Mouse (Mus musculus) neural tube, embryonic 15.5 days (tissue): ENCODE results near the gene Lrrn4cl. TPM values are rescaled to one million over a fixed set of nuclear protein-coding genes. Genes with fewer than 3 reads are reported as not detected.
A peak's percentile ranks its signal among the peaks of the same experiment; 100 is the strongest.
"Not testable (repeated sequence)": the region's sequence is repeated elsewhere in the genome, so short reads cannot be mapped to it uniquely, and the experiment has no call there.

Source experiments
- ATAC-seq: fragments of 200-750 bp; cut with Nextera tagmentation; 2 replicates; pipeline ENCODE4 v1.8.0; 2017; ENCODE audit warnings: mild to moderate bottlenecking, moderate TSS enrichment, moderate library complexity; ENCODE audit not compliant: low FRiP score
- H3K27ac ChIP-seq: fragments of 300-500 bp; sonication (generic); replicated peaks from 2 replicates; pipeline ENCODE4 v1.5.1; 2015; ENCODE audit warnings: mild to moderate bottlenecking, inconsistent platforms
- H3K27me3 ChIP-seq: fragments of 300-500 bp; sonication (generic); replicated peaks from 2 replicates; pipeline ENCODE4 v1.6.1; 2015; ENCODE audit warnings: inconsistent platforms
- H3K36me3 ChIP-seq: fragments of 300-500 bp; sonication (generic); 2 replicates; pipeline ENCODE4 v1.6.1; 2015; ENCODE audit warnings: inconsistent platforms
- H3K4me1 ChIP-seq: fragments of 300-500 bp; sonication (generic); 2 replicates; pipeline ENCODE4 v1.6.1; 2015; ENCODE audit warnings: inconsistent platforms
- H3K4me2 ChIP-seq: fragments of 300-500 bp; sonication (generic); 2 replicates; pipeline ENCODE4 v1.6.1; 2015; ENCODE audit warnings: inconsistent platforms, mild to moderate bottlenecking, moderate library complexity
- H3K4me3 ChIP-seq: fragments of 300-500 bp; sonication (generic); replicated peaks from 2 replicates; pipeline ENCODE4 v1.5.1; 2015; ENCODE audit warnings: mild to moderate bottlenecking, inconsistent platforms
- H3K9ac ChIP-seq: fragments of 300-500 bp; sonication (generic); replicated peaks from 2 replicates; pipeline ENCODE4 v1.6.1; 2015; ENCODE audit warnings: mild to moderate bottlenecking, inconsistent platforms
- H3K9me3 ChIP-seq: fragments of 300-500 bp; sonication (generic); replicated peaks from 2 replicates; pipeline ENCODE4 v1.6.1; 2016; ENCODE audit warnings: inconsistent platforms
- WGBS: fragments of 180-500 bp; shearing (Covaris S2); methylation state at CpG from one replicate; pipeline ENCODE4 v1.1.7; 2015; ENCODE audit warnings: mixed read lengths; 5-methylcytosine and 5-hydroxymethylcytosine counted together
- polyA plus RNA-seq: library from polyadenylated mRNA; unstranded; fragments of >200 nt; fragmentation: Nextera tagmentation; extraction: Ambion mirVana; gene quantifications from 2 replicates; pipeline ENCODE4 v1.2.1, GENCODE M21; 2015

Lrrn4cl gene
- polyA plus RNA-seq, 1 experiment from 2014 or later: 1.1 TPM

DNA sequence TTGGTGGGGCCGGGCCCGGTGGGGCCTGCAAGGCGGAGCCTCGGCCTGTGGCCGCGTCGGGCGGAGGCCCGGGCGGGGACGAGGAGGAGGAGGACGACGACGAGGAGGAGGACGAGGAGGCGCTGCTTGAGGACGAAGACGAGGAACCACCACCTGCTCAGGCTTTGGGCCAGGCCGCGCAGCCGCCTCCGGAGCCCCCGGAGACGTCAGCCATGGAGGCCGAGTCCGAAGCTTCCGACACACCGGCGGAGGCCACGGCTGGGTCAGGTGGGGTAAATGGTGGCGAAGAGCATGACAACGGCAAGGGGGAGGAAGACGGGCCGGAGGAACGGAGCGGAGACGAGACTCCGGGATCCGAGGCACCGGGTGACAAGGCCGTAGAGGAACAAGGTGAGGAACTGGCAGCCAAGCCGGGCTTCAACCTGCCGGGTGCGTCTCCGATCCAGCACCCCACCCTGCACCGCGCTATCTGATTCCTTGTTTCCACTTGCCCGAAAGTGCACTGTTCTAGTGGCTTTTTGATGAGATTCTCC, 30.1 kb upstream of the Lrrn4cl start:
- under 1% methylated on average over 46 of the region's 48 CpGs for WGBS
- Histone ChIP-seq H3K27me3 (no peaks in the 10 kb centered on the region), H3K9ac (peak overlapping the region; percentile 90)

DNA sequence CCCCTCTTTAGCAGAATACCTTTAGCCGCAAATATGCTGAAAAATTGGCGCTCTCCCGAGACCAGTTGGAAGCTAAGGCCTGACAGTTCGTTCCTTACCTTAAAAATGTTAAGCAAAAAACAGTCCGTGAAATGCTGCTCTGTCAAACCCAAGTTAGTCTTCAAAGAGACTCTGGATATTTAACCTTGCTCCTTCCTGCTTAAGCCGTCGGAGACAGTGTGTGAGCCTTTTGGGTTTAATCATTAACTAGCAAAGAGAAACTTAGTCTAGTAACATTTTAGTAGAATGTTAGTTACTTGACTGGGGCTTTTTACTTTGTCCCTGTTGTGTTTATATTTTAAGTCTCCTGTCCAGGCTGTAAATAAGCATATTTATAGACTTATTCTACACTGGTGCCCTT, 29.4 kb upstream of the Lrrn4cl start:
- peaks cover 34% of the 10 kb centered on the region for H3K36me3 ChIP-seq
- H3K4me2 ChIP-seq: peak overlapping the region; percentile 95
- H3K9me3 ChIP-seq: no peaks in the 10 kb centered on the region
- H3K4me1 ChIP-seq: peaks cover 49% of the 10 kb centered on the region
- H3K9ac ChIP-seq: peak overlapping the region; percentile 90
- peak overlapping the region; percentile 83 for H3K4me3 ChIP-seq
- ATAC-seq: no peak
- WGBS: 1% methylated on average over 7 of the region's 7 CpGs
- no peaks in the 10 kb centered on the region for H3K27me3 ChIP-seq
- peak overlapping the region; percentile 100; the same call in 1 of the 2 replicates for H3K27ac ChIP-seq

More for the DNA sequence above, 30.1 kb upstream of the Lrrn4cl start:
- peak; percentile 8 for ATAC-seq
- Histone ChIP-seq H3K36me3 (peaks cover 29% of the 10 kb centered on the region), H3K4me3 (peak overlapping the region; percentile 83), H3K9me3 (no peaks in the 10 kb centered on the region), H3K27ac (peak overlapping the region; percentile 100), H3K4me1 (peaks cover 56% of the 10 kb centered on the region), H3K4me2 (peak overlapping the region; percentile 95)

DNA sequence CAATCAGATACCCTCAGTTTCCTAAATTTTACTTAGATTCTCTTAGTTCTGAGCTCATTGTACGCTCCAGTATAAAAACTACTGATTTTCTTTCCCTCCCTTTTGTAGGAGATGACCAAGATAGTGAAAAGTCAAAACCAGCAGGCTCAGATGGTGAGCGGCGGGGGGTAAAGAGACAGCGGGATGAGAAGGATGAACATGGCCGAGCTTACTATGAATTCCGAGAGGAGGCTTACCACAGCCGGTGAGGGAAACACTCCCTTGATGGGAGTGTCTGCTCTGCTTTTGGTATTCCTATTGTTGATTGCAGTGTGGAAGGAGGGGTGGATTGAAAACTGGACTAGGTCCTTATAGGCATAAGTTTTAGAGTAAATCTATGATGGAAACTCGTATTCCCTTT, 27.9 kb upstream of the Lrrn4cl start:
- 59% methylated on average over 8 of the region's 8 CpGs for WGBS
- no peak for ATAC-seq
- H3K36me3 ChIP-seq: peaks cover 49% of the 10 kb centered on the region

DNA sequence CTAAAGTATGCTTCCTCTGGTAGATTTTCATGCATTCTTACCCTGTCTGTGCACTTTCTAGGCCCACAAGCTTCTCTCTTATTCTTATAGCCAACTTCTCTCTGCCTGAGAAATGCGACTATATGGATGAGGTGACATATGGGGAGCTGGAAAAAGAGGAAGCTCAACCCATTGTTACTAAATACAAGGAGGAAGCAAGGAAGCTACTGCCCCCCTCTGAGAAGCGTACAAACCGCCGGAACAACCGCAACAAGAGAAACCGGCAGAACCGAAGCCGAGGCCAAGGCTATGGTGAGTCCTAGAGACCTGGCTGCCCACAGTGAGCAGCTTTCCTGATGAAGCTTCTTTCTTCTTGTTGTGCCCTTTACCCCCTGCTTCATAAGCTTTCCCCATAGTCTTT, 20.9 kb upstream of the Lrrn4cl start, which contains the start of gene AC129217.1:
AC129217.1 (plus strand) TSS at position 114 of the 400 bp plus-strand sequence.
- H3K9me3 ChIP-seq: no peaks in the 10 kb centered on the region
- no peak for ATAC-seq
- WGBS: 92% methylated on average over 8 of the region's 8 CpGs
- no peak within 1 kb of the TSS for H3K27ac ChIP-seq
- H3K27me3 ChIP-seq: no peaks in the 10 kb centered on the region
- H3K36me3 ChIP-seq: peaks cover 95% of the 10 kb centered on the region
- H3K4me3 ChIP-seq: no peak within 1 kb of the TSS
- H3K9ac ChIP-seq: no peak within 1 kb of the TSS
- H3K4me1 ChIP-seq: no peaks in the 10 kb centered on the region
- H3K4me2 ChIP-seq: no peak within 1 kb of the TSS

More for the DNA sequence above, 27.9 kb upstream of the Lrrn4cl start:
- H3K9ac ChIP-seq: 0 out of 2 replicates have a peak overlapping the region, but pooled peaks have one; percentile 10
- no peaks in the 10 kb centered on the region for H3K27me3 ChIP-seq
- H3K4me3 ChIP-seq: peak overlapping the region; percentile 83; the same call in 1 of the 2 replicates
- no peaks in the 10 kb centered on the region for H3K9me3 ChIP-seq
- H3K27ac ChIP-seq: no peak overlapping the region
- H3K4me1 ChIP-seq: peaks cover 34% of the 10 kb centered on the region
- peak overlapping the region; percentile 95 for H3K4me2 ChIP-seq

DNA sequence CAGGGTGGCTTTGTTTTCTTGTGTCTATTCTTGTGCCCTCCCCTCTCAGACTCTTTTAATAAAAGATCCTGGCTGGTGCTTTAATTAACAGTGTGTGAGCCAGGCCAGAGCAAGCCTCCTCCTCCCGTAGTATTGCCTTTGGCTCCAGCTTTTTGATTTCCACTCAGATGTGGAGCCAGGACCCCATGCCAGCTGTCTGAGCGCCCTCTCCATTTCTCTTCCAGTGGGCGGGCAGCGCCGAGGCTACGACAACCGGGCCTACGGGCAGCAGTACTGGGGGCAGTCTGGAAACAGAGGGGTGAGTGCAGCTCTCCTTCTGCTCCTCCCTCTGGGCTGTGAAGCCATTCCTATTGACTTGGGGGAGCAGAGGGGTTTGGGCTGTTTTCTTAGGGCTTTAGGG, 19.9 kb upstream of the Lrrn4cl start:
- ATAC-seq: no peak
- no peak overlapping the region for H3K27ac ChIP-seq

DNA sequence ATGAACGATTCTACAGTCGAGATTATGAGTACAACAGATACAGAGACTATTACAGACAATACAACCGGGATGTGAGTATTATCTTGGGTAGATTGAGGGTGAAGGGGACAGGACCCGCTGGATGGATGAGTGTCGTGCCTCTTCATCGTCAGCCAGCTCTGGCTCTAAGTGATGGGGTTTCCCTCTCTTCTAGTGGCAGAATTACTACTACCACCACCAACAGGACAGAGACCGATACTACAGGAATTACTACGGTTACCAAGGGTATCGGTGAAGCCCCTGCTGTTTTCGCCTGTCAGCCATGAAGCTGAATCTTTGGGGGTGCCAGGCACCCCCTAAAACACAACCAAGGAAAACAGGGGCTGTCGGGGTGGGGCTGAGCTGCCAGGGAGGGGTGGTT, 19.3 kb upstream of the Lrrn4cl start:
- Histone ChIP-seq H3K27me3 (no peaks in the 10 kb centered on the region), H3K36me3 (peaks cover 96% of the 10 kb centered on the region), H3K4me1 (peaks cover 2% of the 10 kb centered on the region), H3K9me3 (no peaks in the 10 kb centered on the region), H3K4me2 (no peak overlapping the region), H3K9ac (no peak overlapping the region), H3K4me3 (no peak overlapping the region), H3K27ac (no peak overlapping the region)
- ATAC-seq: no peak
- WGBS: 82% methylated on average over 11 of the region's 11 CpGs

More for the DNA sequence above, 19.9 kb upstream of the Lrrn4cl start:
- no peak overlapping the region for H3K4me2 ChIP-seq
- 90% methylated on average over 8 of the region's 8 CpGs for WGBS
- no peak overlapping the region for H3K9ac ChIP-seq
- peaks cover 97% of the 10 kb centered on the region for H3K36me3 ChIP-seq
- H3K4me1 ChIP-seq: no peaks in the 10 kb centered on the region; the same call in 1 of the 2 replicates
- H3K27me3 ChIP-seq: no peaks in the 10 kb centered on the region
- H3K4me3 ChIP-seq: no peak overlapping the region
- H3K9me3 ChIP-seq: no peaks in the 10 kb centered on the region

DNA sequence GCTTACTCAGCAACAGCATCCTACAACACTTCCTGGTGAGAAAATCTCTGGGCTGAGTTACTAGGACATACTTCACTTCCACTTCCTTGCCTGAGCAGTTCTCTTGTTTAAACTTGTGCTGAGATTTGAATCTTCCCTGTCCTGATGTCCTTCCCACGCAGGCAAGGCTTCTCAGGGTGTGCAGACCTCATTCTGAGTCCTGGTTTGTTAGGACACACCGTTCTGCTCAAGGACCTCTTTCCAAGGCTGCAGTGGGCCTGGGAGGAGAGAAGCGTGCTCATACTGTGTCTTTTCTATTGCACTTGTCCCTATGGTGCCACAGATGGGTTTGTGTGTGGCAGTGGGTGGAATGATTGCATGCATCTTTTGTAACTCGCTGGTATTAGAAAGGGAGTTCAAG, 17.6 kb upstream of the Lrrn4cl start:
- Histone ChIP-seq H3K27ac (no peak overlapping the region), H3K9me3 (no peaks in the 10 kb centered on the region), H3K9ac (no peak overlapping the region), H3K36me3 (peaks cover 79% of the 10 kb centered on the region), H3K4me1 (peaks cover 11% of the 10 kb centered on the region), H3K27me3 (no peaks in the 10 kb centered on the region), H3K4me2 (no peak overlapping the region), H3K4me3 (no peak overlapping the region)
- ATAC-seq: no peak
- 90% methylated on average over 4 of the region's 4 CpGs for WGBS

DNA sequence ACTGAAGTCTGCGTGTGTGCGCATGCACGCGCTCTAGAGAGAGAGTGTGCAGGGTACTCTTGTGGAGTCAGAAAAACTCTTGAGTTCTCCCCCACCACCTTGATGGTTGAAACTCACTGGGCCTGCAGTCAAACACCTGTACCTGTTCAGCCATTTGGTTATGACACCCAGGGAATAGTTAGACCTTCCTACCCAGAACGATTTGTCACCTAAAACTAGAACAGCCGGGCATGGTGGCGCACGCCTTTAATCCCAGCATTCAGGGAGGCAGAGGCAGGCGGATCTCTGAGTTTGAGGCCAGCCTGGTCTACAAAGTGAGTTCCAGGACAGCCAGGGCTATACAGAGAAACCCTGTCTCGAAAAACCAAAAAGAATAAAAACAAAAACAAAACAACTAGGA, 14.2 kb upstream of the Lrrn4cl start:
- not testable (repeated sequence) for H3K9me3 ChIP-seq, H3K9ac ChIP-seq, H3K27me3 ChIP-seq, ATAC-seq, H3K4me3 ChIP-seq
- Histone ChIP-seq H3K36me3 (peaks cover 46% of the 10 kb centered on the region), H3K27ac (peak overlapping the region; percentile 98; the same call in 1 of the 2 replicates), H3K4me2 (peak overlapping the region; percentile 83; the same call in 1 of the 2 replicates), H3K4me1 (peaks cover 34% of the 10 kb centered on the region)
- WGBS: 98% methylated on average over 10 of the region's 10 CpGs

DNA sequence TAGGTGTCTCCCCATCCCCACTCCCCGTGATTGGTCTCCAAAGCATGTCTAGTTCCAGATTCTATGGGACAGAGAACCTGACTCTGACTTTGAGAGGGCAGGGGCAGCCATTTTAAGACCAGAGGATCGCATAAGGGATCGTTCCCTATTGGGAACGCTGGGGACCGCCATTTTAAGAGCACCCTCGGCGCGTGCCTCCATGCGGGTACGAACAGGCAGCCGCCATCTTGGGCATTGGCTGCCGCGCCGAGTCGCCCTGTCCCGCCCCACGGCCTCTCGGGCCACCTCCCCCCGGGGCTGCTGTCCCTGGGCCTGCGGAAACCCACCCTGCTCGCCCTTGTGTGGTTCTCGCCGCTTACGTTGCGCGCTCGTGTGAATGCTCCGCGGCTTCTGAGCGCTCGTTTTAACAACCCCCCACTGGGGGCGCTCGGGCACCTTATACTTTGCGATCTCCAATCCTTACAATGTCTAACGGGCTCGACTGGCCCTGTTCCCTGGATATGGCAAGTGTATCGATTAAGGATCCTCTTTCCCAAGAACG, 13.2 kb upstream of the Lrrn4cl start, which contains the start of gene Bscl2:
Bscl2 (plus strand) TSS at position 217 of the 541 bp plus-strand sequence.
- under 1% methylated on average over 38 of the region's 38 CpGs for WGBS
- H3K4me3 ChIP-seq: peak within 1 kb of the TSS; percentile 54

DNA sequence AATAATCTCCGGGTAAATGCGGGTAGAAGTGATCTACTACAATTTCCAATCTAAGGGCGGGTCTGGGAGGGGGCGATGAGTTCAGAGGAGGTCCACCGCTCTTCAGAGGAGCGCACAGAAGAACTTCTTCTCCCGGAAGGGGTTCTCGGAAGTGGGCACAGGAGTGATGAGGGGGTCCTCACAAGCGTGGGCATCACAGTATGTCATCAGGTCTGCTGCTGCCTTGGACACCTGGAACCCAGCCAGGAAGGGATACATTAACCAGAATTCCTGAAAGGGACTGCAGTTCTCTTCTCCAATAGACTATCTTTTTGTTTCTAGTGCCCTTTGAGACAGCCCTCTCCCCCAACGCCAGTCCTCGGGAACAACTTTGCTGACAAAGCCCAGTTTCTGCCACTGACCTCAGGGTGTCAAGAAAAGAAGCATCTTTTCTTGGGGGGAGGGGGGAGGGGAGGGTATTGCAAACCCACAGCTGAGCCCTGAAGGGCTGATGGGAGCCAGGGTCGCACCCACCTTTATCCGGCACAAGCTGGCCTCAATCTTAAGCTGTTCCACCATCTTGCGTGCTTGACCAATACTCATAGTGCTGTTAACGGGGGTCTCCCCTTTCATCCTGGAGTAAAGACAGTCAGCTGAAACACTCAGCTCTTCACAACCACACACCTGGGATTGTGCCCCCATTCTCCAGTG, 12.4 kb upstream of the Lrrn4cl start:
- H3K4me3 ChIP-seq: peak overlapping the region; percentile 54
- H3K9me3 ChIP-seq: no peaks in the 10 kb centered on the region
- H3K4me2 ChIP-seq: peak overlapping the region; percentile 83
- H3K27me3 ChIP-seq: no peaks in the 10 kb centered on the region
- peak; percentile 20; the same call in 1 of the 2 replicates for ATAC-seq
- peaks cover 39% of the 10 kb centered on the region for H3K36me3 ChIP-seq
- peak overlapping the region; percentile 75 for H3K9ac ChIP-seq
- 9% methylated on average over 15 of the region's 15 CpGs for WGBS
- H3K4me1 ChIP-seq: peaks cover 43% of the 10 kb centered on the region
- H3K27ac ChIP-seq: peak overlapping the region; percentile 98

More for the DNA sequence above, 13.2 kb upstream of the Lrrn4cl start, which contains the start of gene Bscl2:
- Histone ChIP-seq H3K9ac (peak within 1 kb of the TSS; percentile 75), H3K27ac (peak within 1 kb of the TSS; percentile 98), H3K4me1 (peaks cover 42% of the 10 kb centered on the region), H3K36me3 (peaks cover 39% of the 10 kb centered on the region), H3K4me2 (peak within 1 kb of the TSS; percentile 83), H3K27me3 (no peaks in the 10 kb centered on the region), H3K9me3 (no peaks in the 10 kb centered on the region)
- peak; percentile 73 for ATAC-seq

DNA sequence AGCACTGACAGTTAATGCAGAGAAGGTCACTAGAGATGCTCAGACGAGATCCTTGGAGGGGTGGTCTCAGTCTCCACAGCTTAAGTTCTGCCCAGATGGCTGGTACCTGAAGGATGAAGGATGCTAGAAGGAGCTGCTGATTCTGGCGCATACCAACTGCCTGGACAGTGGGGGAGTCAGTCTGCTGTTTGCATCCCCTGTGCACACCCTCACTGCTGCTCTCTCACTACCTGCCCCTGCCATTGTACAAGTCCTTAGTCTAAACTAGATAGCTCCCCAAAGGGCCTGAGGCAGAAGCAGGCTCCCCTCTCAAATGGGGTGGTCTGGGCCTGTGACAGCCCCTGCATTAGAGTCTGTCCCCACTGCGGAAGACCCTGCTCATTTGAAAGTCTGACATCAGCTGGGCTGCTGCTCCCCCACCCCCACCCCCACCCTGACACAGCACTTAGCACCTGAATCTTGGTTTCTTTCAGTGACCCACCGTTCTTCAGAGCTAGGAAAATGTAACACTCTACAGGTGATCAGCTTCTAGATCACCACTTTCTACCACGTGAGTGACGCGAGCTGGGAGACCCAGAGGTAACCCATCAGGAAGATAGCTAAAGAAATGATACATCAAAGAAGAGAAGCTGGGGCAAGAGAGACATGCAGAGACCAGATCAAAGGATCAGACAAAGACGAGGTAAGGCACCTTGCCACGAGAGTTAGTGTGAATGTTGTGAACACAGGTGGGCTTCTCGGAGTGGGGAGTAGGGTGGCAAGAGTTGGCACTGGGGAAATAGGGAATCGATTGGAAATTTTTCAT, 11.3 kb upstream of the Lrrn4cl start, which contains the start of gene Gng3:
Gng3 (minus strand) TSS at position 92 of the 805 bp plus-strand sequence.
- WGBS: 33% methylated on average over 11 of the region's 11 CpGs
- Histone ChIP-seq H3K27ac (peak within 1 kb of the TSS; percentile 98), H3K27me3 (no peaks in the 10 kb centered on the region), H3K36me3 (peaks cover 28% of the 10 kb centered on the region), H3K9ac (peak within 1 kb of the TSS; percentile 75), H3K4me3 (peak within 1 kb of the TSS; percentile 54), H3K9me3 (no peaks in the 10 kb centered on the region), H3K4me2 (peak within 1 kb of the TSS; percentile 83), H3K4me1 (peaks cover 46% of the 10 kb centered on the region)
- ATAC-seq: peak; percentile 87
